In the genomic region with DNA sequence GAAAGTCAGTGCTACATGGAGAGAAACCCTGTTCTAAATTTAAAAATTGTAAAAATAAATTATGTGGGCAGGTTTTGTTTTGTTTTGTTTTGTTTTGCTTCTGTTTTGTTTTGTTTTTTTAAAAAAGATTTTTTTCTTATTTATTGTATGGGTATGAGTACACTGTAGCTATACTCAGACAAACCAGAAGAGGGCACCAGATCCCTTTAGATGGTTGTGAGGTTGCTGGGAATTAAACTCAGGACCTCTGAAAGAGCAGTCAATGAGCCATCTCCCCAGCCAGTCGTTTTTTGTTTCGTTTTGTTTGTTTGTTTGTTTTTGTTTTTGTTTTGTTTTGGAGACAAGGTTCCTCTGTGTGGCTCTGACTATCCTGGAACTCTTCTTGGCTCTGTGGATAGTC, we compare ENCODE assay signal across 10 mouse cellular contexts. TPM values are rescaled to one million over a fixed set of nuclear protein-coding genes. Genes with fewer than 3 reads are reported as not detected.
A peak's percentile ranks its signal among the peaks of the same experiment; 100 is the strongest.
DNase-seq lines count a peak whose midpoint lies in the region; ATAC-seq and TF ChIP-seq lines count a peak whose summit lies in the region.
"Had no signal": no experiment of that assay in that cellular context is flagged by ENCODE, and none has a peak within 500 bp of the region (broad histone marks: within the 10 kb centered on the region; RNA-seq: fewer than 3 reads in every experiment).

No protein-coding gene starts in this region.

- H3K27me3 ChIP-seq in thymus, adult 2 months (ENCODE audit: control insufficient read depth, insufficient read depth, low read length): no peaks in the 10 kb centered on the region

- TF ChIP-seq POLR2A in thymus, adult 2 months (IDR thresholded peaks at IDR 0.05; ENCODE audit: control insufficient read depth, extremely low read depth, insufficient read depth, low read length, poor library complexity): no peak

- no peak for TF ChIP-seq CTCF in thymus, adult 2 months (IDR thresholded peaks at IDR 0.05; ENCODE audit: borderline replicate concordance, control insufficient read depth, extremely low read depth, insufficient read depth, low read length, poor library complexity)

- H3K36me3 ChIP-seq in thymus, adult 2 months (ENCODE audit: control insufficient read depth, insufficient read depth, low read length): no peaks in the 10 kb centered on the region
- H3K36me3 ChIP-seq: embryonic facial prominence, embryonic 12.5 days; liver, embryonic 15.5 days had no signal

- ATAC-seq in megakaryocyte progenitor cell, adult 5-6 weeks (replicated peaks; ENCODE audit: poor library complexity): peak; percentile 81

- H3K4me1 ChIP-seq in thymus, adult 2 months (replicated peaks; ENCODE audit: control insufficient read depth, insufficient read depth, low read length): no peaks in the 10 kb centered on the region
- H3K4me1 ChIP-seq: embryonic facial prominence, embryonic 12.5 days; liver, embryonic 15.5 days had no signal

- no peak overlapping the region for H3K27ac ChIP-seq in thymus, adult 2 months (ENCODE audit: control insufficient read depth, insufficient read depth, low read length)
- H3K27ac ChIP-seq: embryonic facial prominence, embryonic 12.5 days; liver, embryonic 15.5 days had no signal

- intact Hi-C loops in heart, postnatal 36 days (cut with DNase I): loop anchor here (1.0 kb wide), 1 partner anchor 77 kb away; a partner anchor contains a TSS

- 4% methylated on average over 2 of the region's 2 CpGs for WGBS in thymus, adult 2 months

- DNase-seq in heart, adult 9 months (ENCODE audit: low spot score in 2 of 2): peak; percentile 1 to 17
- DNase-seq in heart, adult 11 months: no peak
- DNase-seq in thymus, adult 2 months: peak; percentile 30
- no peak for DNase-seq in thymus, adult 18-20 months
- peak; percentile 49 for DNase-seq in c-Kit-positive CD71-positive TER-119-negative erythroid progenitor cells, embryonic 14.5 days (ENCODE audit: low read depth)
- peak; percentile 6 to 19 for DNase-seq in heart, postnatal 36 days
- DNase-seq in urinary bladder, adult 2 months (ENCODE audit: low spot score): no peak

- H3K4me3 ChIP-seq in thymus, adult 2 months (ENCODE audit: control insufficient read depth, insufficient read depth, low read length): no peak overlapping the region
- H3K4me3 ChIP-seq: embryonic facial prominence, embryonic 12.5 days; liver, embryonic 15.5 days had no signal

RNA-seq across cellular contexts. Expression of a gene that starts 54.5 kb away (rescaled TPM):
- 19.2 and 22.2 TPM in 2 replicates for polyA plus RNA-seq in thymus, adult 2 months (2012; rRNA removed)
- 10 to 100 TPM in 1 of 2 experiments, 1 to 10 TPM in 1; 8.6 to 10.8 TPM for total RNA-seq in heart, postnatal 36 days (2021)
- 13.4 and 15.6 TPM in 2 replicates for total RNA-seq in megakaryocyte progenitor cell, adult 5-6 weeks (2015)
- 7.2 and 8.4 TPM in 2 replicates for total RNA-seq in megakaryocyte progenitor cell, adult 5-6 weeks (2017)
- 3.9 and 4.5 TPM in 2 replicates for polyA plus RNA-seq in urinary bladder, adult 2 months (2012; rRNA removed)

Comparison
In these comparisons a context has a peak if more than half of its experiments do, and no peak if none do; other contexts are left out.
1. DNase-seq: peak in heart, adult 9 months (2 of 2), thymus, adult 2 months (single experiment), c-Kit-positive CD71-positive TER-119-negative erythroid progenitor cells, embryonic 14.5 days (single experiment) and heart, postnatal 36 days (2 of 2); none in heart, adult 11 months (single experiment), thymus, adult 18-20 months (0 of 2) and urinary bladder, adult 2 months (single experiment).